In genomic region chr19:44128560-44128959, GRCm38 (mm10) we compare ENCODE assay signal across 19 mouse cellular contexts.
"Had no signal": no experiment of that assay in that cellular context is flagged by ENCODE, and none has a peak within 500 bp of the region (broad histone marks: within the 10 kb centered on the region; RNA-seq: fewer than 3 reads in every experiment).

No protein-coding gene starts in this region.

- H3K27ac ChIP-seq: midbrain, embryonic 10.5 days; midbrain, embryonic 12.5 days; neural tube, embryonic 13.5 days; neural tube, embryonic 15.5 days had no signal

- H3K4me1 ChIP-seq: midbrain, embryonic 10.5 days; midbrain, embryonic 12.5 days; neural tube, embryonic 13.5 days; neural tube, embryonic 15.5 days had no signal

- ATAC-seq: midbrain, embryonic 16.5 days had no signal

- H3K4me2 ChIP-seq: lung, embryonic 14.5 days; midbrain, embryonic 12.5 days; neural tube, embryonic 13.5 days; neural tube, embryonic 15.5 days had no signal

- H3K4me3 ChIP-seq: midbrain, embryonic 10.5 days; midbrain, embryonic 12.5 days; myocyte; neural tube, embryonic 13.5 days; neural tube, embryonic 15.5 days had no signal

- H3K9ac ChIP-seq: lung, embryonic 14.5 days; midbrain, embryonic 12.5 days; neural tube, embryonic 13.5 days; neural tube, embryonic 15.5 days had no signal

- DNase-seq: lung, adult 18-20 months; lung, embryonic 14.5 days; lung, postnatal 10 days; lung, postnatal 4 days; midbrain, embryonic 14.5 days; retina, postnatal 1 day; right cerebral cortex, adult 18-20 months; right cerebral cortex, postnatal 25 days; right cerebral cortex, postnatal 4 days; spleen, adult 18-20 months; thymus, adult 18-20 months; thymus, postnatal 14 days; thymus, postnatal 36 days had no signal

- H3K27me3 ChIP-seq: midbrain, embryonic 12.5 days; neural tube, embryonic 13.5 days; neural tube, embryonic 15.5 days had no signal

- H3K9me3 ChIP-seq: midbrain, embryonic 10.5 days; midbrain, embryonic 12.5 days; neural tube, embryonic 13.5 days; neural tube, embryonic 15.5 days had no signal
